Mouse (Mus musculus): Measurements from ENCODE around the gene Aldh5a1. TPM values are rescaled to one million over a fixed set of nuclear protein-coding genes. Genes with fewer than 3 reads are reported as not detected.

Aldh5a1 gene
- total RNA-seq, 4 experiments from 2014 or later, result 59.8 to 71.7 (median 64.2) TPM

- DNase-seq (ENCODE audit: low spot score in 2 of 2), result no peak
These were observed 721 bp downstream of the Aldh5a1 start for GRCm38 (mm10) chr13:24936772-24937107.

DNA sequence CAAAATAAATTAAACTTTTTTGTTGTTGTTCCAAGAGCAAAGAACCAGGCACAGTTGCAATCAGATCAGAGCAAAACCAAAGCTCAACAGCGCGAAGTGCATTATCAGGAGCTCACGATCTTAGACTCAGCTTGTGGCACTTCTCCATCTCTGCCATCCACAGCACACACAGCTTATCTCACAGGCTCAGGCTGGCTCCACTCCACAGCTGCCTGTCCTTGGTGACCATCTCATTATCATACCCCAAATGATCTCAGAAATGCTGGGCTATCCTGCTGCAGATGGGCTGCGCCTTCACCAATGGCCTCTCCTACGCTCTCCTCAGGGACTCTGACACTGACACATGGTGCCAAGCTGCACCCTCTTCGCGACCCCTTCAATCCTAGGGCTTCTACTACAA lies 4.3 kb downstream of the Aldh5a1 start:
- no peak for DNase-seq (ENCODE audit: low spot score in 2 of 2)

DNA sequence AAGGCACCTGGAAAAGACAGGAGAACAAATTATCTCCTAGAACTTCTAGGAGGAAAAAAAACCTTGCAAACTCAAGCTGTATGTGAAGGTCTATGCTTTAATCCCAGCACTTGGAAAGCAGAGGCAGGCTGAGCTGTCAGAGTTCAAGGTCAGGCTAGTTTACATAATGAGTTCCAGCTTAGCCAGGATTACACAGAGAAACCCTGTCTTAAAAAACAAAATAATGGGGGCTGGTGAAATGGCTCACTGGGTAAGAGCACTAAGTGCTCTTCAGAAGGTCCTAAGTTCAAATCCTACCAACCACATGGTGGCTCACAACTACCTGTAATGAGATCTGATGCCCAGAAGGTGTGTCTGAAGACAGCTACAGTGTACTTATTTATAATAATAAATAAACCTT lies 6.9 kb downstream of the Aldh5a1 start:
- no peak for DNase-seq (ENCODE audit: low spot score in 2 of 2)

DNA sequence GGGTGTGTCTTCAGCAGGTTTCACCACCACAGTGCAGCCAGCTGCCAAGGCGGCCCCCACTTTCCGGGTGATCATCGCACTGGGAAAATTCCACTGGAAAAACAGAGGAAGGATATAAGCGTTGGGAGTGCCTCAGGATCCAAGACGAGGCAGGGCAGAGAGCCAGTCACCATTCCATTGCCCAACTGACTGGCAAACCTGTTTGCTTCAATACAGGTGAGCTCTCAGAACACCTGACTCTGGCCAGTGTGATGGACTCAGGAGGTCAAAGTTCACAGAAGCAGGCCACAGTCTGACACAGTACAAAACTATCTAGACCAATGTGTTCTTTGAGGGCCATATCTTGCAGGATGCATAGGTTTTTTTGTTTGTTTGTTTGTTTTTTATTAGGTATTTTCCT lies 13.5 kb downstream of the Aldh5a1 start:
- no peak for DNase-seq (ENCODE audit: low spot score in 2 of 2)

DNA sequence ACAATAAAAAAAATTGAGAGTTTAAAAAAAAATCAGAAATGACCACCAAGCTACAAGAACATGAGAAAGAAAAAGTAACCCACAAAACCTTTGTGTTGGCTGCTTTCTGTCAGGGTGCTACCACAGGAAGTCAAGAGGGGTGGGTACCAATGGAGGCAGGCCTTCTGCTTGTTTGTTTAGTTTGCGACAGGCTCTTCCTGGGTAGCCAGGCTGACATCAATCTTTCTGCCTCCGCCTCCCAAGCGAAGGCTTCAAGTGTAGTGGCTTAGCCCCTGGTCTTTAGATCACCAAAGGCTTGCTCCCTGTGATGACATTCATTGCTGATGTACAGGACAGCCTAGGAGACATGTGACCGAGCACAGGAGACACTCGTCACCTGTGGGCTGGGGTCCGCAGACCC lies 16.2 kb downstream of the Aldh5a1 start:
- DNase-seq (ENCODE audit: low spot score in 2 of 2), result no peak

DNA sequence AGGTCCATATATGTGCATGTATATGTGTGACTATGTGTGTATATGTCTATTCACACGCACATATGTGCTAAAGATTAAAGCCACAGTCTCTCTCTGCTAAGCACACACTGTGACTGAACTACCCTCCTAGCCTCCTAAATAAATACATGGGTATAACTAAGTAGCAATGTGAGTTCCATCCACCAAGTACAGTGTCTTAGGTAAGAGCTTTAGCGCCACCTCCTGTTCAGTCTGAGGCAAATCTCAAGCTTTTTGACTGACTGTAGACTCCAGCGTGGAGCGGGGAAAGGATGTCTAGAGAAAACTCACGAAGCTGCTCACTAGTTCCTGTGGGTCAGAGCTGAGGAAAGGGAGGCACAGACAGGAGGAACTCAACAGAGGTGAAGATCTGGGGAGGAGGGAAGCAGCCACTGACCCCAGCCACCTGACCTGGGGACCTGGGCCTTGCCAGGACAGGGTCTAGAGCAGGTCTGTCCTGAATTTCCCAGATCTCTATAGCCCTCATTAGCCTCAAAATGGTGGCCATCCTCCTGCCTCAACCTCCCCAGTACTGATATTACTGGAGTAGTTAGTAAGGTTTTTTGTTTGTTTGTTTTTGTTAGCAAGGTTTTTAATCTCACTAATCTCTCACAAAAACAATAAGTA lies 17.0 kb downstream of the Aldh5a1 start:
- peak in 1 of 2 experiments; percentile 30 for DNase-seq (ENCODE audit: low spot score in 2 of 2)

- no peak for DNase-seq (ENCODE audit: low spot score in 2 of 2)
These were observed 21.6 kb downstream of the Aldh5a1 start for GRCm38 (mm10) chr13:24915831-24916230.

GRCm38 (mm10) chr13:24914915-24915314 lies 22.5 kb downstream of the Aldh5a1 start:
- DNase-seq (ENCODE audit: low spot score in 2 of 2), result no peak

DNA sequence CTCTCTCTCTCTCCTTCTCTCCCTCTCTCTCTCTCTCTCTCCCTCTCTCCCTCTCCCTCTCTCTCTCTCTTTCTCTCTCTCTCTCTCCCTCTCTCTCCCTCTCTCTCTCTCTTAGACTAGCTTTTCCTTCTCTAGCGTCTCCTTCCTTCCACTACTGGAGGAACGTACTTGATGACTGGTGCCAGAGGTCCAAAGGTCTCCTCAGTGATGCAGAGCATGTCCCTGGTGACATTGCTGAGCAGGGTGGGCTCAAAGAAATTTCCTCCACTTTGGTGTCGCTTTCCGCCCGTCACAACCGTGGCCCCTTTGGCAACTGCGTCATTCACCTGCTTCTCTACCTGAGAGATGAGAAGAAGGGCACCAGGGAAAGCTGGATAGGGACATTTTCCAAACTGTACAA lies 23.9 kb downstream of the Aldh5a1 start:
- no peak for DNase-seq (ENCODE audit: low spot score in 2 of 2)

- DNase-seq (ENCODE audit: low spot score in 2 of 2), result no peak
These were observed 28.3 kb downstream of the Aldh5a1 start for GRCm38 (mm10) chr13:24909112-24909511.

GRCm38 (mm10) chr13:24906831-24907570 lies 30.5 kb downstream of the Aldh5a1 start:
- no peak for DNase-seq (ENCODE audit: low spot score in 2 of 2)

- no peak for DNase-seq (ENCODE audit: low spot score in 2 of 2)
These were observed 32.0 kb downstream of the Aldh5a1 start for GRCm38 (mm10) chr13:24905422-24905821.

DNA sequence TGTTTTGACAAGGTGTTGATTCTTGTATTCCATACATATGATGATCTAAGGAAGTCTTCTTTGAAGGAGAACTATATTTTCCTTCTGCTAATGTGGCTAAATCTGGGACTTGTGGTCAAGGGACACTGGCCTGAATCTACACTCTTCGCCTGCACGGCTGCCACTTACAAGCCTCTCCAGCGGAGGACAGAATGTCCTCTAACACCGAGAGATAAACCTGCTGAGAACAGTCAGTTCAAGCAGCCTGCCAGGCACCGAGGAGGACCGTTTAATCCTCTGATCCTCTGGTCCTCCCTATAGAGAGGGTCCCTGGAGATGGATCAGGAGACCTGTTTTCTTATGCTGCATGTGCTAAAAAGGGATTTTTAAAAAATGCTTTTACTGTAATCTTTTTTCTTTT lies 34.0 kb downstream of the Aldh5a1 start:
- no peak for DNase-seq (ENCODE audit: low spot score in 2 of 2)

GRCm38 (mm10) chr13:24901916-24902315 lies 35.5 kb downstream of the Aldh5a1 start:
- no peak for DNase-seq (ENCODE audit: low spot score in 2 of 2)

DNA sequence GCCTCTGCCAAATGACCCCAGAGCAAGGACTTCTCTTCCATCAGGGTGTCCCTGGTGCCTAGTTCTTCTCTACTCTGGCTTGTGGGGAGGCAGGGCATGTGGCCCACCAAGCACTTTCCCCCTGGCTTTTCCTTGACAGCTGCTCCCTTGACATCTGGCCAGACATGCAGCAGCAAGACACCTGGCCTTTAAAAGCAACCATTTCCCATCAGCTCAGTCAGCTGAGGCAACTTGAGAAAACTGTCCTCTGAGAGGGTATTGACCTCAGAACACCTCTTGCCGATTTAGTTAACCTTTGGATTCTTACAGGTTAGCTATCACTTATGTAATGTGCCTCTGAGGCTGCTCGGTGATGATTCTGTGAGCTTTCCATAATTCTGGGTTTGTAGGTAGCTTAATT lies 43.6 kb downstream of the Aldh5a1 start:
- no peak for DNase-seq (ENCODE audit: low spot score in 2 of 2)

- no peak for DNase-seq (ENCODE audit: low spot score in 2 of 2)
These were observed 44.9 kb downstream of the Aldh5a1 start for GRCm38 (mm10) chr13:24892516-24892915.

- DNase-seq (ENCODE audit: low spot score in 2 of 2), result no peak
These were observed 47.9 kb downstream of the Aldh5a1 start for GRCm38 (mm10) chr13:24889554-24889953.

DNA sequence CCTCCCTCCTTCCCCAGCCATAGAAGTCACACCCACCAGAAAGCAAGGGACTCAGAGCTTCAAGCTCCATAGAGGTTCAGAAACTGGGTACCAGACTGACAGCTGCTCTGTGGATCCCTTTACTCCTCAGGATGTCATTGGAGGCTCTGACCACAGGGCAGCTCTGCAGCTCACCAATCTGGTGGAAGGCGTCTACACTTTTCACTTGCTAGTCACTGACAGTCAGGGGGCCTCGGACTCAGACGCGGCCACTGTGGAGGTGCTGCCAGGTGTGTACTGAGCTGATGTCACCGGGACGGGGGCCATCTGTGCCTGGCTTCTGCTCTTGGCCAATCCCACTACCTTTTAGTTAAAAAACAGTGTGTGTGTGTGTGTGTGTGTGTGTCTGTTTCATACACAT lies 55.0 kb downstream of the Aldh5a1 start:
- DNase-seq (ENCODE audit: low spot score in 2 of 2), result no peak

- DNase-seq (ENCODE audit: low spot score in 2 of 2), result no peak
These were observed 56.8 kb downstream of the Aldh5a1 start for GRCm38 (mm10) chr13:24880704-24881103.

DNA sequence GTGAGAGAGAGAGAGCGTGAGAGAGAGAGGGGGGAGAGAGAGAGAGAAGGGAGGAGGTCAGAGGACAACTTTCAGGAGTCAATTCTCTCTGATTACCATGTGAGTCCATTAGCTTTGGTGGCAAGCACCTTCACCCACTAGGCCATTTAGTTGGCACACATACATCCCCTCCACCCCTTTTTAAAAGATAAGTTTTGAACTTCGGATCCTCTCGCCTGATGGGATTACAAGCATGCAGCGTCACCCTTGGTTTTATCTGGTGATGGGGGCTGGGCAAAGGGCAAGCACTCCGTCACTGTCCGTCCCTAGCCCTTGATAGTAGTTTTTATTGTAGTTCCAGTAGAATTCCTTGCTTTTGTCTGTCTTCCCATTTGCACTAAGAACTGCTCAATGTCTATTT lies 57.3 kb downstream of the Aldh5a1 start:
- DNase-seq (ENCODE audit: low spot score in 2 of 2), result no peak

- DNase-seq (ENCODE audit: low spot score in 2 of 2), result no peak
These were observed 58.0 kb downstream of the Aldh5a1 start for GRCm38 (mm10) chr13:24879359-24880040.

DNA sequence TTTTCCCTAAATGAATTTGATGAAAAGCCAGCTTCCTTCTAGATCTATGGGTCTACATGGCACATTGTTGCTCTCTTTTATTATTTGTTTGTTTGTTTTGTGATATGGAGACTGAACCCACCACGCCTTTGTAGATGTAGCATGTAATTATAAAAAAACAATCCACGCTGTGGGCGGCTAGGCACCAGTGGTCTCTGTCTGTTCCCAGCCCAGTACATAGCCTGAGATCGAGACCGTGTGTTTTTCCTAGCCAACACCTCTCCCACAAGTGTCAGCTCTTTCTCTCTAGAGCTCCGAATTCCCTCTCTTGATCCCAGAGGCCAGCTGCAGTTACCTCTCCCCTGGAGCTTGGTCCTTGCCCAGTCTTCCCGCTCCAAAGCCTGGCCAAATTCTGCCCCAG lies 69.2 kb downstream of the Aldh5a1 start:
- no peak for DNase-seq (ENCODE audit: low spot score in 2 of 2)

- DNase-seq (ENCODE audit: low spot score in 2 of 2), result no peak
These were observed 69.7 kb downstream of the Aldh5a1 start for GRCm38 (mm10) chr13:24867789-24868188.
